Mouse (Mus musculus): Measurements from ENCODE around the gene Lipa. TPM values are rescaled to one million over a fixed set of nuclear protein-coding genes. Genes with fewer than 3 reads are reported as not detected.
A peak's percentile ranks its signal among the peaks of the same experiment; 100 is the strongest.

Lipa gene
- polyA plus RNA-seq, 1 experiment from 2014 or later, result 32.4 TPM

DNA sequence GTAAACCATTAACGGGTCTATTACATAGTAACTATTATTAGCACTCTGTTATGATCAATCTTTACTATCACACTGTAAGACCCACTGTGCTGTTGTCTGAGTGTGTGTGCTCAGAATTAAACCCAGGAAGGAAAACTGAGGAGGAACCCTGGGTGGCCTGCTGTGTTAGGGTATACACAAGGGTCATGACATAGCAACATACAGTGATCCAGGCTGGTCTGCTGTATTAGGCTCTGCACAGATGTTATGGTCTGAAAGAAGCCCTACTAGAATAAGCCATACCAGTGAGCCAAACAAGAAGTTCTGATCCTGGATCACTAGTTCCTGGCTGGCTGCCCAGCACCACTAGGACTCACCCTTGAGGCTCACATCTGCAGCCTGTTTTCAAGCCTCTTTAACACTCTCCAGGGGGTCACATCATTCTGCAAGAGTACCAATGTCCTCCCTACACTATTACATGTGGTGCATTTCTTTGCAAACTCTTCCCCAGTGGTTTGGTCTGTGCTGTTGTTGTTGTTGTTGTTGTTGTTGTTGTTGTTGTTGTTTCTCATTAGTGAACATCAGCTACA, 65.7 kb downstream of the Lipa start:
- 71% methylated on average over 1 of the region's 1 CpGs for WGBS
- Histone ChIP-seq H3K4me1 (ENCODE audit: control insufficient read depth, insufficient read depth, low read length) (no peaks in the 10 kb centered on the region), H3K4me2 (ENCODE audit: low read depth, low read length) (no peak overlapping the region), H3K27ac (ENCODE audit: low read length) (no peak overlapping the region), H3K4me3 (replicated peaks; ENCODE audit: low read length) (no peak overlapping the region), H3K36me3 (ENCODE audit: control insufficient read depth, insufficient read depth, low read length) (no peaks in the 10 kb centered on the region), H3K9ac (ENCODE audit: low read length) (no peak overlapping the region), H3K9me3 (replicated peaks; ENCODE audit: control insufficient read depth, low read length) (no peaks in the 10 kb centered on the region), H3K27me3 (ENCODE audit: control insufficient read depth, insufficient read depth, low read length) (no peaks in the 10 kb centered on the region)
- ATAC-seq (ENCODE audit: insufficient read depth, low FRiP score), result peak; percentile 56; the same call in 1 of the 2 replicates

DNA sequence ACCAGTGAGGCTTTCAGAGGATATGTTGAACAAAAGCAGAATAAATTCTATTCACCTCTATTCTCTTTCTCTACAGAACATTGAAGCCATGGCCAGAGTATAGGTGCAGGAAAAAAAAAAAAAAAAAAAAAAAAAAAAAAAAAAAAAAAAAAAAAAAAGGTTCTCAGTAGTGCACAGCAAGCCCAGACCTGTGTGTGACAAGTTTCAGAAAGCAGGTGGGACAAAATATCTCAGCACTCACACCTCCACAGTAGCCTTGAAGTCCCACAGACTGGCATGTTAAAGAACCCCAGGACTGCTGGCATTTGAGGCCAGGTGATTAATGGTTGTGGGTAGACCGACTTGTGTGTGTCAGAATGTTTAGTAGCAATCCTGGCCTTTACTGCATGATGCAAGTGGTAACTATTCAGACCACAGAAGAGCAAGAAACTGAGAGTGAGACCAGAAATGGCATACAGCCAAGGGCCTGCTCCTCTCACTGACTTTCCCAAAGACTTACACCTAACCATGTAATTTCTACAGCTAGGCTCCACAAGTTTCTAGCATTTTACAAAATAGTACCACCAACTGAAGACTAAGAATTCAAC, 76.4 kb downstream of the Lipa start:
- Histone ChIP-seq H3K9me3 (replicated peaks; ENCODE audit: control insufficient read depth, low read length) (no peaks in the 10 kb centered on the region), H3K4me2 (ENCODE audit: low read depth, low read length) (no peak overlapping the region), H3K27ac (ENCODE audit: low read length) (no peak overlapping the region), H3K36me3 (ENCODE audit: control insufficient read depth, insufficient read depth, low read length) (no peaks in the 10 kb centered on the region), H3K4me1 (ENCODE audit: control insufficient read depth, insufficient read depth, low read length) (no peaks in the 10 kb centered on the region), H3K9ac (ENCODE audit: low read length) (no peak overlapping the region), H3K27me3 (ENCODE audit: control insufficient read depth, insufficient read depth, low read length) (no peaks in the 10 kb centered on the region), H3K4me3 (replicated peaks; ENCODE audit: low read length) (no peak overlapping the region)
- no peak for ATAC-seq (ENCODE audit: insufficient read depth, low FRiP score)
- WGBS, result 42% methylated on average over 1 of the region's 1 CpGs

DNA sequence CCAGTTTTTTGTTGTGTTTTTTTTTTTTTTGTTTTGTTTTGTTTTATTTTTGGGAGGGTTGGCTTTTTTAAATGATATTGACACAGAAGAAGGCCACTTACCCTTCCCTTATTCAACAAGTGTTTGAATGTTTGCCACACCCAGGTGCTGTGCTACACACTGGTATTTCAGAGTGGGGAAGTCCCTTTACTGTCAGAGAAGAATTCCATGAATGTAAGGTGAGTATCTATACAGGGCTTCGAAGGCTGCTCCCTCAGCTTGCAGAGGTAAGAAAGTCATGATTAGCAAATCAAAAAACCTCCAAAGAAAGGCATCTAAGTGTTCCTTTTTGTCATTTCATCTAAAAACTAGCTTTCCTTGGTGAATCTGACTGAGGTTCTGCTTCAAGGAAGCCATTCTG, 78.4 kb downstream of the Lipa start:
- Histone ChIP-seq H3K9ac (ENCODE audit: low read length) (no peak overlapping the region), H3K36me3 (ENCODE audit: control insufficient read depth, insufficient read depth, low read length) (no peaks in the 10 kb centered on the region), H3K4me3 (replicated peaks; ENCODE audit: low read length) (no peak overlapping the region), H3K4me2 (ENCODE audit: low read depth, low read length) (no peak overlapping the region), H3K9me3 (replicated peaks; ENCODE audit: control insufficient read depth, low read length) (no peaks in the 10 kb centered on the region), H3K4me1 (ENCODE audit: control insufficient read depth, insufficient read depth, low read length) (0 out of 2 replicates have a peak, but pooled peaks cover 2% of the 10 kb centered on the region), H3K27me3 (ENCODE audit: control insufficient read depth, insufficient read depth, low read length) (no peaks in the 10 kb centered on the region), H3K27ac (ENCODE audit: low read length) (no peak overlapping the region)
- 62% methylated on average over 1 of the region's 1 CpGs for WGBS
- no peak for ATAC-seq (ENCODE audit: insufficient read depth, low FRiP score)

DNA sequence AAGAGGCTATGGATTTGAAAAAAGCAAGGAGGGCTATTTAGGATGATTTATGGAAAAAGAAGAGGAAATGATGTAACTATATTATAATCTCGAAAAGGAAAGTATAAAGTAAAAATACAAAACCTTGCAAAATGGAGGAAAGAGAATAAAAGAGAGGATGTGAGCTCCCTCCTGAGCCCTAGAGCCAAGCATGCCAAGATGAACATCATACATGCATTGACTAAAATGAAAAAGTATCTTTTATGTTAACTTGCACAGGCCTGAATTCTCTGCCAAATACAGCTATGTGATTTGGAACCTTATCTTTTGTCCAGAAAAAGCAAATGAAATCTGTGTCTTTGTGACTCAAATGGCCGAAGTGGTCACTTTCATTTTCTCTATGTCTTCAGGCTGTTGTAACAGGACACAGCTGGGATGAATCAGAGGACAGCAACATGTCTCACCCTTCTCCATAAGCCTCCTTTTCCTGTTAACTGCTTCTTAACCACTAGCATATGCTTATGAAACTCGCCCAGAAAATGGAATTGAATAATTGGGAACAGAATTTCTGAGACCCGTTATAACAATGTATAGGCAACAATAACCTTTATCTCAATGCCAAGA, 81.8 kb downstream of the Lipa start:
- H3K4me2 ChIP-seq (ENCODE audit: low read depth, low read length), result peak overlapping the region; percentile 30; the same call in 1 of the 2 replicates

DNA sequence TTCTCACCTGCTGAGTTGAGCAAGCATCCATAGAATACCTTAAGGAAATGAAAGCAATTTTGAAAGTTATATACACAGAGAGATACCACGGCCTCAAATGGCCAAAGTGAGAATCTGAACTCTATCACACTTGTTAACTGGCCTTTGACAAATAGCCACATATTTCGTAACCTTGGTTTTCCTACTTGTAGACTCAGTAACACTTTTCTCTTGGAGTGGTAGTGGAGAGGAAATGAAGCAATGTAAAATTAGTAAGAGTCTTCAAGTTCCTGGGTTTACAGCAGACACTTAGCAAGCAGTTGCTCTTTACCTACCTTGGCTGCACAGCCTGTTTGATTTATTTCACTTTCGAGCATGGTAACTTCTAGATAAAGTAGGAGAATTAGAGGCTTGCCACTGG, 82.5 kb downstream of the Lipa start:
- ATAC-seq (ENCODE audit: insufficient read depth, low FRiP score), result no peak
- Histone ChIP-seq H3K4me1 (ENCODE audit: control insufficient read depth, insufficient read depth, low read length) (0 out of 2 replicates have a peak, but pooled peaks cover 2% of the 10 kb centered on the region), H3K9me3 (replicated peaks; ENCODE audit: control insufficient read depth, low read length) (no peaks in the 10 kb centered on the region), H3K4me2 (ENCODE audit: low read depth, low read length) (no peak overlapping the region), H3K9ac (ENCODE audit: low read length) (no peak overlapping the region), H3K4me3 (replicated peaks; ENCODE audit: low read length) (no peak overlapping the region), H3K27ac (ENCODE audit: low read length) (0 out of 2 replicates have a peak overlapping the region, but pooled peaks have one; percentile 3), H3K36me3 (ENCODE audit: control insufficient read depth, insufficient read depth, low read length) (no peaks in the 10 kb centered on the region), H3K27me3 (ENCODE audit: control insufficient read depth, insufficient read depth, low read length) (no peaks in the 10 kb centered on the region)
- 68% methylated on average over 3 of the region's 3 CpGs for WGBS

More for the DNA sequence above, 81.8 kb downstream of the Lipa start:
- no peak overlapping the region for H3K9ac ChIP-seq (ENCODE audit: low read length)
- H3K27me3 ChIP-seq (ENCODE audit: control insufficient read depth, insufficient read depth, low read length), result no peaks in the 10 kb centered on the region
- no peaks in the 10 kb centered on the region for H3K9me3 ChIP-seq (replicated peaks; ENCODE audit: control insufficient read depth, low read length)
- WGBS, result 44% methylated on average over 4 of the region's 4 CpGs
- H3K4me1 ChIP-seq (ENCODE audit: control insufficient read depth, insufficient read depth, low read length), result 0 out of 2 replicates have a peak, but pooled peaks cover 2% of the 10 kb centered on the region
- H3K36me3 ChIP-seq (ENCODE audit: control insufficient read depth, insufficient read depth, low read length), result no peaks in the 10 kb centered on the region
- peak overlapping the region; percentile 43 for H3K27ac ChIP-seq (ENCODE audit: low read length)
- no peak for ATAC-seq (ENCODE audit: insufficient read depth, low FRiP score)
- no peak overlapping the region for H3K4me3 ChIP-seq (replicated peaks; ENCODE audit: low read length)

Other genes with a start within 250 kb of the Lipa start
- 5.1 and 5.9 TPM in 2 replicates for gene Fas, start 236.8 kb downstream of the Lipa start, polyA plus RNA-seq (2015; fragmentation: Nextera tagmentation; extraction: Ambion mirVana)
- gene Ch25h, start 52.3 kb downstream of the Lipa start, polyA plus RNA-seq (2015; fragmentation: Nextera tagmentation; extraction: Ambion mirVana), result 2.7 and 4.1 TPM in 2 replicates
- 6.2 and 6.3 TPM in 2 replicates for gene Ifit2, start 23.2 kb upstream of the Lipa start, polyA plus RNA-seq (2015; fragmentation: Nextera tagmentation; extraction: Ambion mirVana)
- 0.53 and 0.76 TPM in 2 replicates for gene Ifit3, start 56.1 kb upstream of the Lipa start, polyA plus RNA-seq (2015; fragmentation: Nextera tagmentation; extraction: Ambion mirVana)
- gene Ifit1bl1, start 74.5 kb upstream of the Lipa start, polyA plus RNA-seq (2015; fragmentation: Nextera tagmentation; extraction: Ambion mirVana), result 0.27 and 0.37 TPM in 2 replicates
- gene Ifit3b, start 80.5 kb upstream of the Lipa start, polyA plus RNA-seq (2015; fragmentation: Nextera tagmentation; extraction: Ambion mirVana), result 0.17 and 0.30 TPM in 2 replicates
- gene Ifit1bl2, start 113.3 kb upstream of the Lipa start, polyA plus RNA-seq (2015; fragmentation: Nextera tagmentation; extraction: Ambion mirVana), result 1.8 and 2.3 TPM in 2 replicates
- gene Ifit1, start 113.4 kb upstream of the Lipa start, polyA plus RNA-seq (2015; fragmentation: Nextera tagmentation; extraction: Ambion mirVana), result 0.67 and 1.4 TPM in 2 replicates
- 4.9 and 5.7 TPM in 2 replicates for gene Slc16a12, start 219.8 kb upstream of the Lipa start, polyA plus RNA-seq (2015; fragmentation: Nextera tagmentation; extraction: Ambion mirVana)